Mouse (Mus musculus) lung, embryonic 16.5 days (tissue): ENCODE data around the gene Enah. TPM values are rescaled to one million over a fixed set of nuclear protein-coding genes. Genes with fewer than 3 reads are reported as not detected.

Experiments
- ATAC-seq: fragments of 200-750 bp; cut with Nextera tagmentation; 2 replicates; pipeline ENCODE4 v1.8.0; 2017; ENCODE audit warnings: low read depth, mild to moderate bottlenecking, moderate library complexity
- H3K27ac ChIP-seq: fragments of 300-500 bp; sonication (generic); 2 replicates; pipeline ENCODE4 v1.5.1; 2014; ENCODE audit warnings: mild to moderate bottlenecking, control low read depth, low read length
- H3K27me3 ChIP-seq: fragments of 300-500 bp; sonication (generic); 2 replicates; pipeline ENCODE4 v1.6.1; 2014; ENCODE audit warnings: low read depth, low read length, mixed read lengths; ENCODE audit not compliant: control insufficient read depth, insufficient read depth
- H3K36me3 ChIP-seq: fragments of 300-500 bp; sonication (generic); 2 replicates; pipeline ENCODE4 v1.6.1; 2014; ENCODE audit warnings: low read length; ENCODE audit not compliant: control insufficient read depth, insufficient read depth
- H3K4me1 ChIP-seq: fragments of 300-500 bp; sonication (generic); replicated peaks from 2 replicates; pipeline ENCODE4 v1.6.1; 2014; ENCODE audit warnings: low read length, mixed read lengths; ENCODE audit not compliant: control insufficient read depth, insufficient read depth
- H3K4me2 ChIP-seq: fragments of 300-500 bp; sonication (generic); 2 replicates; pipeline ENCODE4 v1.6.1; 2014; ENCODE audit warnings: low read depth, low read length, control low read depth
- H3K4me3 ChIP-seq: fragments of 300-500 bp; sonication (generic); 2 replicates; pipeline ENCODE4 v1.5.1; 2014; ENCODE audit warnings: mild to moderate bottlenecking, low read length, control low read depth
- H3K9ac ChIP-seq: fragments of 300-500 bp; sonication (generic); 2 replicates; pipeline ENCODE4 v1.6.1; 2014; ENCODE audit warnings: low read length, control low read depth
- H3K9me3 ChIP-seq: fragments of 300-500 bp; sonication (generic); 2 replicates; pipeline ENCODE4 v1.6.1; 2016; ENCODE audit warnings: low read length; ENCODE audit not compliant: control insufficient read depth
- WGBS: fragments of 180-500 bp; shearing (Covaris S2); extraction: QIAGEN DNeasy Blood & Tissue Kit; methylation state at CpG from one replicate; pipeline ENCODE4 v1.1.7; 2014; 5-methylcytosine and 5-hydroxymethylcytosine counted together
- polyA plus RNA-seq: library from polyadenylated mRNA; unstranded; fragments of >200 nt; fragmentation: Nextera tagmentation; extraction: Ambion mirVana; gene quantifications from 2 replicates; pipeline ENCODE4 v1.2.1, GENCODE M21; 2015

The Enah gene
- polyA plus RNA-seq, 1 experiment from 2014 or later = 10.3 TPM

DNA sequence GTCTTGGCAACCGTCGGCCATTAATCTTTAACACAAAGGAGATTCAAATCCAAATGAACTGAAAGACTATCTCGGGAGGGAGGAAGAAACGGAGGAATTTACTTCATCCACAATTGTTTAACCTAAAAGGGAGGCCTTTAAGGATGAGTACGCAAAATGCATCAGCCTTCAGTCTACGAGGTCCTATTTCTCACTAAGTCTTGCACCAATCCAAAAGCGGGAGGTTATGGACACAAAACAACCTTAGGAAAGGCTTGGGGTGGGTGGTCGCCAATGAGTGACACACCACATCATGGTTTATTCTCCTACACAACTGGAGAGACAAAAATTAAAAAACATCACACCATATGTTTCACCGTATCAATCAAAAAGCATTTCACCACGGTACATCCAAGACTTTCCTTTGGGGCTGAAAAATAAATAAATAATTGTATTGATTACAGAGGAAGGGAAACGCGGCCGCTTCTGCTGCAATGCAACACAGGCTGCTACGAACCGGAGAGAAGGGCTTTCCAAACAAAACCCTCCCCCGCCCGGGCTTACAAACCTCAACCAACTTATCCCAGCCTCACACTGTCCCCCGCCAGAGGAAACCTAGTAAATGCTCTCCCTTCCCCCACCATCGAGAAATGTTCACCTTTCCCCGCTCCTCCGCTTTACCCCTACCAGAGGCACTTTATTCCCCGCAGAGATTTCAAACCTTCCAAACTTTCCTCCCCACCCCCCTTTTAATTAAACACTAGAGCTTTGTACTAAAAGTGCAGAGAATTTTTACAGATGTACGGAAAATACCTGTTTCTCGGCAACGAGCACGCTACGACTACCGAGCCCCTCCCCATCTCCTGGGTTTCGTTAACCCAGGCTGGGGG lies 1.2 kb downstream of the Enah start:
- Histone ChIP-seq H3K36me3 (no peaks in the 10 kb centered on the region), H3K4me2 (peak overlapping the region; percentile 94), H3K4me1 (peaks cover 20% of the 10 kb centered on the region), H3K9me3 (no peaks in the 10 kb centered on the region), H3K27me3 (no peaks in the 10 kb centered on the region), H3K4me3 (peak overlapping the region; percentile 91), H3K27ac (peak overlapping the region; percentile 87), H3K9ac (peak overlapping the region; percentile 88)
- ATAC-seq = peak; percentile 21; the same call in 1 of the 2 replicates
- WGBS = 1% methylated on average over 29 of the region's 29 CpGs

DNA sequence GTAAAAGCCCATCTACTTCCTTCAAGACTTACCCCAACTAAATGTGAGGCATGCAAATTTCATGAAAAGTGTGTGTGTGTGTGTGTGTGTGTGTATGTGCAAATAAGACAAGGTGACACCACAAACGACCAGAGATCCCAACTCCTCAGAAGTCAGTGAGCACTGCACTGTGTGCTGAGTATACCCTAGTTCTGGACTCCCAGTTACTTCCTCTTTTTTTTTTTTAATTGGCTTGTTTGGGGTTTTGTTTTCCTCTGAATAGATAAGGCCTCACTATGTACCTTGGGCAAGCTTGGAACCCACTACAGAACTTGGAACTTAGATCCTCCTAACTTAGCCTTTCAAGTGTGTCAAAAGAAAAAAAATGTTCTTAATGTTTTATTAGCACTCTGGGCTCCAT lies 14.0 kb downstream of the Enah start:
- no peak for ATAC-seq
- H3K36me3 ChIP-seq = no peaks in the 10 kb centered on the region
- H3K9ac ChIP-seq = no peak overlapping the region
- no peaks in the 10 kb centered on the region for H3K9me3 ChIP-seq
- WGBS = 59% methylated on average over 1 of the region's 1 CpGs
- H3K4me3 ChIP-seq = no peak overlapping the region
- no peak overlapping the region for H3K4me2 ChIP-seq
- H3K27ac ChIP-seq = no peak overlapping the region
- 0 out of 2 replicates have a peak, but pooled peaks cover 2% of the 10 kb centered on the region for H3K4me1 ChIP-seq
- no peaks in the 10 kb centered on the region for H3K27me3 ChIP-seq

DNA sequence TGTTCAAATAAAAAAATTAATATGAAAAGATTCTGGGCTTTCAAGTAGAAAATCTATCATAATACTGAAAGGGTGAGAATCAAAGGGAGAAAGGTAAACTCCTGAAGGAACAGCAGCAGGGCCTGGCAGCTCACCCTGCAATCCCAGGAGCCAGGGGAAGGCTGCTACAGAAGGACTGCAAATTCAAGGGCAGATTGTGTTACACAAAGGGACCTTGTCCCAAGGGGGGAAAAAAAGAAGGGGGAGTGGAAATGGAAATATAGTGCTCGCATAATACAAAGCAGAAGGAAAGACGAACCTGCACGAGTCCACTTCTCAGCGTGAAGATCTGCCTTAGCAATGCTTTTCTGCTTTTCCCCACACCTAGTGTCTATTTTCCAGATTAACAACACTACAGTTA lies 21.1 kb downstream of the Enah start:
- ATAC-seq = no peak
- no peaks in the 10 kb centered on the region for H3K9me3 ChIP-seq
- no peaks in the 10 kb centered on the region for H3K36me3 ChIP-seq
- H3K27me3 ChIP-seq = no peaks in the 10 kb centered on the region
- H3K4me3 ChIP-seq = no peak overlapping the region
- no peak overlapping the region for H3K4me2 ChIP-seq
- H3K9ac ChIP-seq = no peak overlapping the region
- no peak overlapping the region for H3K27ac ChIP-seq
- WGBS = 76% methylated on average over 4 of the region's 4 CpGs
- peaks cover 3% of the 10 kb centered on the region; the same call in 1 of the 2 replicates for H3K4me1 ChIP-seq

DNA sequence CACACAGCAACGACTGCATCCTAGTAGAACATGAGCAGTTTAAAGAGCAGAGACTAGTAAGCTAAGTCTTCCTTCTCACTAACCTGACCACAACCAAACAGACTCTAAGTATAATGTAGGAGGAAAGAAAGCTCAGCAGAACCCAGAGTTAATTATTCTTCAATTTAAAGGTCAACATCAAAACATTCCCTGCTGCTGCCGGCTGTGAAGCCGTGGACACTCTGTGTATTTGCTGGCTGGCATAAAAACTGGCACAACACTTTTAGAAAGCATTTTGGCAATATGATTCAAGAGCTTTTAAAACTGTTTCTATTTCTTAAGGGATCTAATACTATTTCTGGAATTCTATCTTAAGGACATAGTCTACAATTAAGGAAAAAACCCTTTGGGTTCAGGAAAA lies 22.0 kb downstream of the Enah start:
- no peak for ATAC-seq
- no peak overlapping the region for H3K27ac ChIP-seq
- H3K9ac ChIP-seq = no peak overlapping the region
- no peak overlapping the region for H3K4me3 ChIP-seq
- H3K27me3 ChIP-seq = no peaks in the 10 kb centered on the region
- no peaks in the 10 kb centered on the region for H3K9me3 ChIP-seq
- 59% methylated on average over 3 of the region's 3 CpGs for WGBS
- H3K36me3 ChIP-seq = no peaks in the 10 kb centered on the region
- H3K4me2 ChIP-seq = no peak overlapping the region
- peaks cover 5% of the 10 kb centered on the region; the same call in 1 of the 2 replicates for H3K4me1 ChIP-seq

DNA sequence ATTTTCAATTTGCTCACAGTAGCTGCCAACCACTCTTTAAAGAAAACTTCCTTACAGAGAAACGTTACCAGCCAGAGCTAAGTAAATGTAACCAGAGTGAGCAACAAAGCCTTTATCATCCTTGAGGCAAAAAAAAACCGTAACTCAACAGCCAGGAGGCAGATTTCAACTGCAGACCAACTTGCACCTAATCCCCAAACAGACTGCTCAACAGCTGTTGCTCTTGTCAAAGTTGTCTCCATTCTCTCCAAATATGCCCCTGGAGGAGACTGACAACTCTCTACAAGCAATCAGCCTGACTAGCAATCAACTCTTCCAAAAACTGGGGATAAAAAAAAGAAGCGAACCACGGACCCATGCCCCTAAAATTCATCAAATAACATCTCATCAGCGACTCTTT lies 26.2 kb downstream of the Enah start:
- no peak for ATAC-seq
- 59% methylated on average over 5 of the region's 5 CpGs for WGBS
- H3K4me1 ChIP-seq = peaks cover 5% of the 10 kb centered on the region; the same call in 1 of the 2 replicates

DNA sequence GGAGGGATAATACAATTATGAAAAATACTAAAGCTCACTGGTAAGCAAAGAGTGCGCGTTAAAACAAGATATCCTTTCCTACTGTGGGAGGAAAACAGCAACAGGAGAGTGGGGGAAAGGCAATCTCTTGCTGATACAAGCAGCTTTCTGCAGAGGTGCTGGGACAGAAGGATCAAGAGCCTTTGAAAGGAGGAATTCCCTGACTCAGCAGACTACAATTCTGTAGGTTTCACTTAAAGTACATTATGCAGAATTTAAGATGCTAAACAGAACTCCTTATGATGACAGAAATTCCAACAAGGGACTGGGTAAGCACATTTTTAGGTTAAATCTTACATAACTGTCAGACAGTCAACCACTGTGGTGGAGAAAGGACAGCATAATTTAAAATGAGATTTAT lies 31.4 kb downstream of the Enah start:
- no peak overlapping the region for H3K9ac ChIP-seq
- H3K9me3 ChIP-seq = no peaks in the 10 kb centered on the region; the same call in 1 of the 2 replicates
- no peak overlapping the region for H3K4me3 ChIP-seq
- no peak overlapping the region for H3K4me2 ChIP-seq
- WGBS = 80% methylated on average over 2 of the region's 2 CpGs
- no peak for ATAC-seq
- H3K36me3 ChIP-seq = no peaks in the 10 kb centered on the region
- H3K4me1 ChIP-seq = 0 out of 2 replicates have a peak, but pooled peaks cover 2% of the 10 kb centered on the region
- H3K27ac ChIP-seq = no peak overlapping the region
- no peaks in the 10 kb centered on the region for H3K27me3 ChIP-seq

More for the DNA sequence above, 26.2 kb downstream of the Enah start:
- no peaks in the 10 kb centered on the region for H3K36me3 ChIP-seq
- H3K4me2 ChIP-seq = no peak overlapping the region
- H3K4me3 ChIP-seq = no peak overlapping the region
- no peaks in the 10 kb centered on the region for H3K27me3 ChIP-seq
- no peaks in the 10 kb centered on the region for H3K9me3 ChIP-seq
- H3K27ac ChIP-seq = no peak overlapping the region
- H3K9ac ChIP-seq = no peak overlapping the region

DNA sequence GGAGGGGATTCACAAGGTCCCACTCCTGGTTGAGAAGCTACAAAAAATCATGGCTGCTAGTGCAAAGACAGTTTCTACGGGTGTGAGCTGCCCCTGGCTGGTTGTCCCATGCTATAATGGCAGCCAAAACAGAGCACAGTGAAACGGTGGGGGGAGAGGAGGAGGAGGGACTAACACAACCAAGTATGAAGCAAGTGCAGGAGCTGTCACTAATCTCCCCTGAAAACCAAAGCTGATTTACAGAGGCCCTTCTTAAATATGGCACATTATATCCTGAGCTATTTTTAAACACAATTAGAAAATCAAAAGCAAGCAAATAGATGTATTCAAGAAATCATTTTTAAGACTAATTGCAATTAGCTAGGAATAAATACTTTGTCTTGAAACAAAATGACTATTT lies 32.6 kb downstream of the Enah start:
- H3K4me3 ChIP-seq = no peak overlapping the region

DNA sequence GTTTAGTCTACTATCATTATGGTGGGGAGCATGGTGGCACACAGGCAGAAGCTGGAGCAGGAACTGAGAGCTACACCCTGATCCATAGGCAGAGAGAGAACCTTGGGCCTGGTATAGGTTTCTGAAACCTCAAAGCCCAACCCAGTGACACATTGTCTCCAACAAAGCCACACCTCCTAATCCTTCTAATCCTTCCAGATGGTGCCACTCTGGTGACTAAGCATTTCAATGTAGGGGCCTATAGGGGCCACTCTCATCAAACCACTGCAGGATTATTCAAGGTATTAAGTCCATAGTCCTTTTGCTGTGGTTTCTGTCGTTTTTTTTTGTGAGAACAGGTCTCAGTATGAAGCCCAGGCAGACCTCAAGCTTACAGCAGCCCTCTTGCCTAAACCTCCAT lies 33.9 kb downstream of the Enah start:
- H3K9me3 ChIP-seq = no peaks in the 10 kb centered on the region; the same call in 1 of the 2 replicates
- no peak overlapping the region for H3K9ac ChIP-seq
- WGBS = 59% methylated on average over 1 of the region's 1 CpGs
- no peaks in the 10 kb centered on the region for H3K27me3 ChIP-seq
- no peak overlapping the region for H3K27ac ChIP-seq
- H3K36me3 ChIP-seq = no peaks in the 10 kb centered on the region
- H3K4me2 ChIP-seq = no peak overlapping the region
- ATAC-seq = no peak
- H3K4me3 ChIP-seq = no peak overlapping the region
- no peaks in the 10 kb centered on the region for H3K4me1 ChIP-seq

More for the DNA sequence above, 32.6 kb downstream of the Enah start:
- no peak overlapping the region for H3K4me2 ChIP-seq
- no peaks in the 10 kb centered on the region for H3K36me3 ChIP-seq
- no peak for ATAC-seq
- no peaks in the 10 kb centered on the region; the same call in 1 of the 2 replicates for H3K9me3 ChIP-seq
- no peak overlapping the region for H3K27ac ChIP-seq
- no peak overlapping the region for H3K9ac ChIP-seq
- no peaks in the 10 kb centered on the region for H3K27me3 ChIP-seq
- 54% methylated on average over 2 of the region's 2 CpGs for WGBS
- H3K4me1 ChIP-seq = no peaks in the 10 kb centered on the region

DNA sequence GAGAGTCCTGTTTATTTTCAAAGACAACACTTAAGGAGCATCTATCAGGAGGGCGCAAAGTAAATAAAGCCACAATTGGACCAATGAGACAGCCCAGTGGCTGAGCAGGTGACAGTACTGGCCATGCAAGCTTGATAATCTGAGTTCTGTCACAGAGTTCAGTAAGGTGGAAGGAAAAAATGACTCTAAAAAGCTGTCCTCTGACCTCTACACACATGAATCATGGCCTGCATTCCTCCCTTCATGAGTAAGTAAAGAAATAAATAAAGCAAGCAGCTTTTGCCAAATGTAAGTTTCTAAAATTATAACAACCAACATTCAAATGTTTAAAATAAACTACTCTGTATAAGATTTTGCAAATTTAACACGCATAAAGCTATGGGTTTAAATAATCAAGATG lies 35.0 kb downstream of the Enah start:
- Histone ChIP-seq H3K9ac (no peak overlapping the region), H3K4me2 (no peak overlapping the region), H3K27me3 (no peaks in the 10 kb centered on the region), H3K4me3 (no peak overlapping the region), H3K4me1 (no peaks in the 10 kb centered on the region), H3K9me3 (no peaks in the 10 kb centered on the region; the same call in 1 of the 2 replicates), H3K27ac (no peak overlapping the region), H3K36me3 (no peaks in the 10 kb centered on the region)
- 85% methylated on average over 2 of the region's 2 CpGs for WGBS
- ATAC-seq = no peak
